Mouse (Mus musculus) retina, postnatal 1 day (tissue): ENCODE results near the gene Prss43.
A peak's percentile ranks its signal among the peaks of the same experiment; 100 is the strongest.
"Not testable (repeated sequence)": the region's sequence is repeated elsewhere in the genome, so short reads cannot be mapped to it uniquely, and the experiment has no call there.

Source experiments
- DNase-seq: peaks from one replicate; pipeline ENCODE4 v3.0.0-alpha.2; 2012

Prss43 gene

GRCm38 (mm10) chr9:110826390-110826789 lies at the start of gene Prss43:
Gene Prss43, plus strand, starts transcription at chr9:110826690.
- DNase-seq: no peak

DNA sequence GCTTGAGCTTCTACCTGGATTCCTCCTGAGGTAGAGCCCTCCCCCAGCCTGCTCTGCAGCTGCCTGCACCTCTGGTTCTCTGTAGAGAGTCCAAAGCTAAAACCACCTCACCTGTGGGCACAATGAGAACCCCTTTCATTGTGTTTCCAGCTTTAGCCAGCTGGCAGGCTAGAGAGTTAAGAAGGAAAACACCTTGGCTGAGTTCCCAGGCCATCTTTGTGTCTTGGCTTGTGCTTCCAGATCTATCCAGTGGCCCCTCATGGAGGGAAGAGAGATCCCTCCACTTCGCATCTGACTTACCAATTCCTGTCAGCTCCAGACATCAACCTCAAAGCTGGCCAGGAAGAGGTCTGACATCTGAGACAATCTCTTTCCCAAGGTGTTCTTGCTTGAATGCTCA lies 48.4 kb upstream of the Prss43 start:
- no peak for DNase-seq

DNA sequence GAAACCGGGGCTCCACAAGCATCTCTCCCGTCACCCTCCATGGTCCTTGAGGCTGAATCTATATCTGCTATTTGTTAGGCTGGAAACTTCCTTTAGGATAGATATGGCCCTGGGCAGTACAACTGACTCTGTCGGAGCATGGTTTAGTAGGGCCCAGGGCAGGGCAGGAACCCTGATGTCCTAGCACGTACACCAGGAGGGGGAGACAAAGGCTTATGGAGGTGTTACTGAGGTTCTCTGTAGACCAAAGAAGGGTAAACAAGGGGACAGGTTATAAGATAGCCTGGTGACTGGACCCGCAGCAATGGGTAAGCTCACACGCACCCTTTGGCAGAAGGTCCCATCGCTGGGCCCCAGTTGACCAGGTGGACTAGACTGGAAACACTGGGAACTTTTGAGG lies 47.9 kb upstream of the Prss43 start:
- no peak for DNase-seq

- peak; percentile 41 for DNase-seq
Observed at GRCm38 (mm10) chr9:110779242-110779913, 47.1 kb upstream of the Prss43 start.

DNA sequence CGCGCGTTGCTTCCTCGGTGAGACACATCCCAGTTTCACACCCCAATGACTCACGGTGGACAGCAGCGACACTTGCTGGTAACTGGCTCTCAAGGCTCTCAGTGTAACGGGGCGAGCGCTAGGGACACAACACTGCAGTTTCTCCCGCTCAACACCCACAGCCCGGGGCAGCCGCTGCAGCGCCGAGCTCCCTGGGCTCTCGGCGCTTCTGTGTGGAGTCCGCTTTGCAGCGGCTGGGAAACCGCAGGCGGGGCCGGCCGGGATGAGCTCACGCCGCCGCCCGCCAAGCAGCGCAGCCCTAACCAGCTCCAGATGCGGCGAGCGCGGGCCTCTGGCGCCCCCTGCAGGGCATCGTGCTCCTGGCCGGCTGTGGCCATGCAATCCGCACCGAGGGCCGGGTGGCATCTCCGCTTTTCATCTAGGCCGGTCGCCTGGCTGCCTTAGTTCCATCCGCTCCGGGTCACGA lies 45.2 kb upstream of the Prss43 start:
- peak; percentile 95 for DNase-seq

DNA sequence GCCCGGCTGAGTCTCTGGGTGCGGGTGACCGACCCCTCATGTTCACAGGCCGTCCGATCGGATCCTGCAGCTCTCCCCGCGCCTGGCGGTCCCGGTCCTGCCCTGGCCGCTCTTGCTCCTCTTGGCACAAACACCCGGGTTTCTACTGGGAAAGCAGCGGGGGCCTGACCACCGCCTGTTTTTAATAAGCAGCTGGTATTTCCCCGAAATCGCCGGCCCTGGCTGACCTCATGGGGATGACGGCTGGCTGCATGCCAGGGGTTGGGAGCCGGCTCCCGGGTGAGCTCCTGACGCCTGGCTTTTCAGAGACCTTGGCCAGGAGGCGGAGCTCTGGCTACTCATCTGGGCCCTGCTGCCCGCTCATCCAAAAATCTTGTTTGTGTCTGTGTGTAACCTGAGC lies 44.8 kb upstream of the Prss43 start:
- peak; percentile 91 for DNase-seq

DNA sequence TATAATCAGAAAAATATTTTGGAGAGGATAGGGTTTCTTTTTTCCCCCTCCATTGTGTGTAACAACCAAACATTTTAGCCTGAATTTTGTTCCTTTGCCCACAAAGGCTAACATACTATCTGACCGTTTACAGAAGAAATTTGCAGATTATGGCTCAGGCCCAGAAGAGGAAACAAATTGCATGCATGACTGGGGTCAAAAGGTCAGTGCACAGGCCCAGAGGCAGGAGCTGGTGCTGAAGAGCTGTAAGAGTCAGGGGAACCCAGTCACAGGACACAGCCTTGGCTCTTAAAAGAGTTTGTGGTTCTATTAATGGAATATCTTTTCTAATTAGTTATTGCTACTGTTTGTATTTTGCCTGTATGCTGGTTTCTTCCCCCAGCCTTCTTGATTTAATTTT lies 42.9 kb upstream of the Prss43 start:
- no peak for DNase-seq

DNA sequence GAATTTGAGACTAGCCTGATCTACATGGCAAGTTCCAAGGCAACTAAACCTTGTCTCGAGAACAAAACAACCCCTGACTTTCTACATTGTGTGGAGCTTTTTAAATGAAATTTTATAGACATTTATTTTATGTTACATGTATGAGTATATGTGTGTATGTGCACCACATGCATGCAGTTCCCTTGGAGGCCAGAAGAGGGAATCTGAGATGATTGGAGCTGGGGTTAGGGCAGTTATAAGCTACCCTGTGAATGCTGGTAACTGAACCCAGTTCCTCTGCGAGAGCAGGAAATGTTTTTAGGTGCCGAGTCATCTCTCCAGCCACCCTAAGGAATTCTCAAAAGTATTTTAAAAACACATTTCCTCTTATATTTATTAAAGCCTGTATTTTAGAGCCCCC lies 38.3 kb upstream of the Prss43 start:
- DNase-seq: no peak

GRCm38 (mm10) chr9:110790462-110790861 lies 36.0 kb upstream of the Prss43 start:
- DNase-seq: no peak

GRCm38 (mm10) chr9:110797013-110797412 lies 29.5 kb upstream of the Prss43 start:
- DNase-seq: no peak

- DNase-seq: no peak
Observed at GRCm38 (mm10) chr9:110797866-110798265, 28.6 kb upstream of the Prss43 start, which contains the start of gene Prss42. Gene Prss42, plus strand, starts transcription at chr9:110798166.

DNA sequence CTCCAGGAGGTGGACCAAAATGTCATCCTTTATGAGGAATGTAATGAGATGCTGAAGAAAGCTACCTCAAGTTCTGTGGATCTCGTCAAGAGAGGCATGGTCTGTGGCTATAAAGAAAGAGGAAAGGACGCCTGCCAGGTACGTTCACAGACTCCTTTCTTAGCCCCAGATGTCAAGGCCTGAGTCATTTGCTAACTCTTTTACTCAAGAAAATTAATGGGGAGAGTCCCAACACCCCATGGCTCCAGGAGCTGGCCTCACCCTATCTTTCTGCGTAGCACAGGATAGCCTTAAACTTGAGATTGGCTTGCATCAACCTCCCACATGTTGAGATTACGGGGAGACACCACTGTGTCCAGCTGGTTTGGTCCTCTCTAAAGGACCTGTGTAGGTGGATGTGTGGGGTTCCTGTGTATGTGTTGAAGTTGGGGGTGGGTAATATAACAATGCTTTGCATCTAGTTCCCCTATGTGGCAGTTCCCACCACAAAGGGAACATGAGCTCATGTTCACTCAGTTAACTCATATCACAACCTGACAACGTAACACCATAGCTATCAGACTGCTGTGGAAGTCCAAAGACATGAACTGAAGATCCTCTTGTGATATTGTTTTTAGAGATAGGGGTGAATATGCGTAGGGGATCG lies 25.5 kb upstream of the Prss43 start:
- DNase-seq: no peak

DNA sequence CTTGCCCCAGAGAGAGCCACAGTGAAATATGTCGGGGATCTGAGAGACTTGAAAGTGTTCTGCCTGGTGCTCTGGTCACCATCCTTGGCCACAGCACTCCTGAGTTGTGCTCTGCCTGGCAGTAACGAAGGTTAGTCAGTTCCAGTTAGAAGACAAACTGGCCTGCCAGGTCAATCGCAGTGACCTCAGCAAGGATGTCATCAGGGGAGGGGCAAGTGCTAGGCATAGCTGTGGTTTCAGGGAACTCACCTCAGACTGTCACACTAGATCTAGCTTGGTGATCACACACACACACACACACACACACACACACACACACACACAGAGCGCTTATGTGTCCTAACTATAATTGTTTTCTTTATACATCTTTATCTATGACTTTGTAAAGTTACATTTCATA lies 23.2 kb upstream of the Prss43 start:
- no peak for DNase-seq

DNA sequence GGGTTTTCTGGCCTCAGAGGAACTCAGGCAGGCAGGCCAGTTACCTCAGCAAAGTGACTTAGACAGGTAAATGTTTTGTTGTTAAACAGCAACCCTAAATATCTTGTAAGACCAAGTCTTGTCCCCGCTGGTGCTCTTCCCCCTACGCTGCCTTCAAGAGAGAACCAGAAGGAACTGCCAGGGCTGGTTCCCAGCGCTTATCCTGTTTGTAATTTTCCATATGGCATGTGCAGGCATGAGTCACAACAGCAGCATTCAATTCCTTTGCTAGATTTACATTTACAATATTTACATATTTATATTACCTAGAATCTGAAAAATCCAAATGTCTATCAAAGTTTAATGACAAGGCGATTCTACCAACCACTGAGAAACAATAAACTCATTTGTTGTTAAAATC lies 16.4 kb upstream of the Prss43 start:
- no peak for DNase-seq

GRCm38 (mm10) chr9:110813789-110814188 lies 12.7 kb upstream of the Prss43 start, which contains the start of gene Prss44:
Gene Prss44, plus strand, starts transcription at chr9:110813994.
- no peak for DNase-seq

GRCm38 (mm10) chr9:110820546-110820945 lies 5.9 kb upstream of the Prss43 start:
- DNase-seq: not testable (repeated sequence)

- DNase-seq: no peak
Observed at GRCm38 (mm10) chr9:110821436-110821835, 5.1 kb upstream of the Prss43 start.

- DNase-seq: no peak
Observed at GRCm38 (mm10) chr9:110825426-110825825, 1.1 kb upstream of the Prss43 start.

DNA sequence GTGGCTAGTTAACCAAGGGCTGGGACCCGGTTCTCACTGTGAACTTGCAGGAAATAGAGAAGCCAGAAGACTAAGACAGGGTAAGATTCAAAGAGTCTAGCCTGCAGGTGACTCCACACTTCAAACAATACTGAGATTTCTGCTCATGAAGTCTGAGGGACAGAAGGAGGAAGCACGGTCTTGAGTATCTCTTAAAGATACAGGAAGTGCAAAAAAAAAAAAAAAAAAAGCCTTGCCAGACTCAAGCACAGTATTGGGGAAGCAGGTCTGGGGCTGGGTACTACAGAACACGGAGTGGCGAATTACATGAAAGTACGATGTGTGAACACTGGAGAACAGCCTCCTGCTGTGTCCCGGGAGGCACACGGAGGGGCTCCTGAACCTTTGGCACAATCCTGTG lies 658 bp upstream of the Prss43 start:
- no peak for DNase-seq

- peak; percentile 65 for DNase-seq
Observed at GRCm38 (mm10) chr9:110833021-110833420, 6.5 kb downstream of the Prss43 start.

GRCm38 (mm10) chr9:110834411-110834810 lies 7.9 kb downstream of the Prss43 start, which contains the start of gene Prss45:
Gene Prss45, plus strand, starts transcription at chr9:110834588.
- DNase-seq: peak; percentile 10

DNA sequence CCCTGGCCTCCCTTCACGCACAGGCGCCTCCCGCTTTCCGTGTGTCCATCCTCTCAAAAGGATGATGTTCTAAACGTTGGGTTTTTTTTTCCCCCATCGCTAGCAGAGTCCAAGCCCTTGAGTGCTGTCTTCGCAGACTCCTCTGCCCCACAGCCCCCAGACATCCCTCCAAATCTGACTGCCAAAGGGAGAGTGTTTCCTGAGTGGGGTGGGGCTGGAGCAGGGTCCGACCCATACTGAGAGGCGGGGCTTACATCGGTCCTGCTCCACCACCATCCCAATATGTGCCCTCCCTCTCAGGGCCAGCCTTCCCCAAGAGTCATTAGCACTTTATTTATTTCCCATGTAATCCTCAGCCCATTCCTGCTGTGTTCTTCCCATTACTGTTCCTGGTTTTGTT lies 8.5 kb downstream of the Prss43 start:
- no peak for DNase-seq

- DNase-seq: no peak
Observed at GRCm38 (mm10) chr9:110836112-110836511, 9.6 kb downstream of the Prss43 start.

DNA sequence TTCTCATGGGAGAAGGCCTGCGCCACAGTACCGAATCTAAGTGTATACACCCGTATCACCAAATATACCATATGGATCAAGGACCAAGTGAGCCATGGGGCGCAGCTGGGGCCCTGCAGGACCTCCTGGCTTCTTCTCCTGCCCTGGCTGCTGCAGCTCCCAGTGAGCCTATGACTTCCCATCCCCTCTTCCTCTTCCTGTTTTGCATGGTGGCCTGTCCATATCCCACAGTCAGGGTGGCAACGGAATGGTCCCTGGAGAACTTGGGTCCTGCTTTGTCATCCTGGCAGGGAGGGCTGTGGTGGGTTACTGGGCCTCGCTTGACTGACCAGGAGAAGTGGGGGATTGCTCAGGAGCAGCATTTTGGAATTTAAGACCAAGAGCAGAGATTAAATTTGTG lies 14.4 kb downstream of the Prss43 start:
- DNase-seq: no peak
